Mouse (Mus musculus) cerebellum, adult 18-20 months (tissue): ENCODE measurements at regions not wholly inside any gene's neighbourhood (a gene's known extent, or its start where the extent isn't known, plus 50 kb on each side); places are given as distances from the start of the nearest gene placed in this dataset.
"Not testable (repeated sequence)": the region's sequence is repeated elsewhere in the genome, so short reads cannot be mapped to it uniquely, and the experiment has no call there.

Source experiments
- DNase-seq, 2 experiments: peaks; one replicate each; pipeline ENCODE4 v3.0.0; 2021

GRCm38 (mm10) chr7:129689464-129689863, 97.8 kb downstream of the Wdr11 start:
- no peak for DNase-seq

GRCm38 (mm10) chr7:129690868-129691267, 99.2 kb downstream of the Wdr11 start:
- DNase-seq, result no peak

GRCm38 (mm10) chr7:129691619-129692071, 100.0 kb downstream of the Wdr11 start:
- no peak for DNase-seq

GRCm38 (mm10) chr7:129693635-129694034, 102.0 kb downstream of the Wdr11 start:
- DNase-seq, result no peak

- DNase-seq, result no peak
Measured at GRCm38 (mm10) chr7:129694168-129694567, 102.5 kb downstream of the Wdr11 start.

GRCm38 (mm10) chr7:129699931-129700570, 108.4 kb downstream of the Wdr11 start:
- no peak for DNase-seq

- no peak for DNase-seq
Measured at GRCm38 (mm10) chr7:129727559-129727958, 135.9 kb downstream of the Wdr11 start.

- no peak for DNase-seq
Measured at GRCm38 (mm10) chr7:129729709-129730238, 138.1 kb downstream of the Wdr11 start.

GRCm38 (mm10) chr7:129730785-129731352, 139.2 kb downstream of the Wdr11 start:
- no peak for DNase-seq

GRCm38 (mm10) chr7:129742657-129743056, 151.0 kb downstream of the Wdr11 start:
- no peak for DNase-seq

GRCm38 (mm10) chr7:129743955-129744666, 152.4 kb downstream of the Wdr11 start:
- DNase-seq, result no peak

- DNase-seq, result no peak
Measured at GRCm38 (mm10) chr7:129746639-129747038, 155.0 kb downstream of the Wdr11 start.

- DNase-seq, result no peak
Measured at GRCm38 (mm10) chr7:129750936-129751335, 159.3 kb downstream of the Wdr11 start.

GRCm38 (mm10) chr7:129754737-129755136, 163.1 kb downstream of the Wdr11 start:
- DNase-seq, result no peak

- DNase-seq, result no peak
Measured at GRCm38 (mm10) chr7:129756138-129756537, 164.5 kb downstream of the Wdr11 start.

GRCm38 (mm10) chr7:129759848-129760247, 168.2 kb downstream of the Wdr11 start:
- no peak for DNase-seq

- no peak for DNase-seq
Measured at GRCm38 (mm10) chr7:129760386-129760785, 168.7 kb downstream of the Wdr11 start.

GRCm38 (mm10) chr7:129763754-129764153, 172.1 kb downstream of the Wdr11 start:
- DNase-seq, result no peak

GRCm38 (mm10) chr7:129764456-129764970, 172.8 kb downstream of the Wdr11 start:
- DNase-seq, result no peak

- no peak for DNase-seq
Measured at GRCm38 (mm10) chr7:129765681-129766080, 174.0 kb downstream of the Wdr11 start.

GRCm38 (mm10) chr7:129766087-129766834, 174.6 kb downstream of the Wdr11 start:
- DNase-seq, result no peak

GRCm38 (mm10) chr7:129769673-129770072, 178.0 kb downstream of the Wdr11 start:
- not testable (repeated sequence) for DNase-seq

GRCm38 (mm10) chr7:129771876-129772275, 180.2 kb downstream of the Wdr11 start:
- DNase-seq, result no peak
